Mouse (Mus musculus): ENCODE results near the gene Kifc1.
A peak's percentile ranks its signal among the peaks of the same experiment; 100 is the strongest.

Kifc1 gene

DNA sequence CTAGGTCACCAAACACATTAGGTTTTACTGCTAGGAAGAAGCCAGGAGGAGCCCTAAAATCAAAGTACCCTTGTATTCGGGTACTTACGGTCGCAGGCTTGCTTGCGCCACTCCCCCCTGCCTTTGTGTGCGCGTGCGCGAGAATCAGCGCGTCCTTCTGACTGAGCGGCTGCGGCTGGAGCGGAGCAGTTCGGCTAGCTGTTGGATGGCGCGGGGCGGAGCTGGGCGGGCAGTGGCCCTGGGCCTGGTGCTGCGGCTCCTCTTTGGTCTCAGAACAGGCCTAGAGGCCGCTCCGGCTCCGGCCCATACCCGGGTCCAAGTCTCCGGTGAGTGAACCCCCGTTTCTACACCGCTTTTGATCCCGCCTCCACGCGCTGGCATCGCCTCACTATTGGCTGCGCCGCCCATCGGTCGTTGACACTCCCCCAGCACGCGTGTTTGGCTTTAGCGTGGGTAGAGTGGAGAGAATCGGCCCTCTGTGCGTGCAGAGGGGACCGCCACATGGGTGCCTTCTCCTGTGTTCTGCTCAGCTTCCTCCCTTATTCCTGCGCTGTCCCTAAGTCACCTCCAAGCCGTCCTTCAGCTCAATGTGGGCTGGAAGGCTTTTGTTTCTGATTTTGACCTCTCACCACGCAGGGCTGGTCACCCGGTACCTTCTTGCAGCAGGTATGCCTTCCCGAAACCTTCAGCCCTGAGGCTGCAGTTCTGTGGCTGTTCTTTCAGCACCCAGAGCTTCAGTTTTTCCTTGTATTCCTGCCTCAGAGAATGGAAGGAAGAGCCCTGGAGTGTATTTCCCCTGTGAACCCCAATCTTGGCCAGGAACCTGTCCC lies 47.3 kb downstream of the Kifc1 start, which contains the start of gene Cd320:
Cd320 (plus strand) TSS at position 126 of the 830 bp plus-strand sequence.
- DNase-seq, result peak; percentile 91

GRCm38 (mm10) chr17:33829561-33829960 lies 60.9 kb downstream of the Kifc1 start:
- no peak for DNase-seq

- no peak for DNase-seq
Observed at GRCm38 (mm10) chr17:33828892-33829291, 61.6 kb downstream of the Kifc1 start.

- peak; percentile 69 for DNase-seq
Observed at GRCm38 (mm10) chr17:33826850-33827249, 63.6 kb downstream of the Kifc1 start.
